Mouse (Mus musculus): ENCODE results near the gene Hipk2. TPM values are rescaled to one million over a fixed set of nuclear protein-coding genes. Genes with fewer than 3 reads are reported as not detected.

The Hipk2 gene
- 11.0 and 15.3 TPM in 2 replicates for polyA plus RNA-seq (2021; fragmentation: Nextera tagmentation)
- long read RNA-seq, experiment 1, full-length matches to known transcripts: 4 of 73 reads
- long read RNA-seq, experiment 1, partial matches to known transcripts: 20 of 73 reads
- long read RNA-seq, experiment 1, other reads (novel, unspliced or antisense): 49 of 73 reads
- long read RNA-seq, experiment 2, partial matches to known transcripts: 8 of 27 reads
- long read RNA-seq, experiment 2, other reads (novel, unspliced or antisense): 19 of 27 reads

GRCm38 (mm10) chr6:38876071-38876911 lies at the start of gene Hipk2:
TSS of gene Hipk2 (minus strand) at chr6:38876165.

DNA sequence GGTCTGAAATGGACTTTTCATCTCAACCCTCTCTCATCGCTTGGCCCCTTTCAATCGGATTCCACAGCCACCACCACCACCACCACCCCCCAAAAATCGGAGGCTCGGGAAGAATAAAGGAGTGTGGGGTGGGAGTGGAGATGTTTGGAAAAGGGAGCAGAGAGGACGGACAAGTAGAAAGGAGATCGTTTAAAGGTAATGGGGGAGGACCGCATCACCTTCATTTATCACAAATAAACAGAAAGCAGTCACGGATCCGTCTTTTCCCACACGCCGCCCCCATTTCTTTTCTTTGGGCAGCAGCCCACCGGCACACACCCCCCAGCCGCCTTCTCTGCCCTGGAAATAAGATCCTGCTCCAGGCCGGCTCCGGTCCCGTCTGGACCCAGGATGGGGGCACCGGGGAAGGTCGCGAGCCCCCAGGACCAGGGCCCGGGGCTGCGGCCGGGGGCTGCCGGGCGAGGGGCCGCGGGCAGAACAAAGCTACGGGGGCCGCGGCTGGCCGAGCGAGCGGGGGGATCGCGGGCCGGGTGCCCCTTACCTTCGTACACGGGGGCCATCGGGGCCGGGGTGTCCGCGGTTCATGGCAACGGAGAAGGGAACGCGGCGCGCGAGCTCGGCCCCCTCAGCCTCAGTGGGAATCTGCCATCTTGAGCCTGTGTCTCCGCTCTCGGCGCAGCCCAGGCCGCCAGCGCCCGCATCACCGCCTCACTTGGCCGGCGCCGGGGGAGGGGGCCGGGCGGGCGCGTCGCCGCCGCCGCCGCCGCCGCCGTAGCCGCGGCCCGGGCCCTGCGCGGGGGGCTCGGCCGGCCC lies 501 bp downstream of the Hipk2 start, which contains the start of gene Tbxas1:
Gene Tbxas1 (plus strand): TSS at position 147 of the 813 bp plus-strand sequence.

GRCm38 (mm10) chr6:38662714-38663615 lies 213.0 kb downstream of the Hipk2 start, which contains the start of gene Clec2l:
TSS of gene Clec2l (plus strand) at chr6:38663069.

Other genes with a start within 250 kb of the Hipk2 start
- gene Klrg2, start 238.9 kb downstream of the Hipk2 start, polyA plus RNA-seq (2021; fragmentation: Nextera tagmentation): 0.27 and 0.33 TPM in 2 replicates
- gene Clec2l, start 213.1 kb downstream of the Hipk2 start, polyA plus RNA-seq (2021; fragmentation: Nextera tagmentation): 14.5 and 33.8 TPM in 2 replicates
- 2.5 and 3.0 TPM in 2 replicates for gene Tbxas1, start 761 bp downstream of the Hipk2 start, polyA plus RNA-seq (2021; fragmentation: Nextera tagmentation)
- 0.93 and 4.8 TPM in 2 replicates for gene Parp12, start 242.2 kb upstream of the Hipk2 start, polyA plus RNA-seq (2021; fragmentation: Nextera tagmentation)